Mouse (Mus musculus) heart, embryonic 14.5 days (tissue): ENCODE data around the gene Mllt3. TPM values are rescaled to one million over a fixed set of nuclear protein-coding genes. Genes with fewer than 3 reads are reported as not detected.

Source experiments
- ATAC-seq: fragments of 200-750 bp; cut with Nextera tagmentation; 2 replicates; pipeline ENCODE4 v1.8.0; 2017; ENCODE audit warnings: low read depth, moderate TSS enrichment; ENCODE audit not compliant: insufficient number of reproducible peaks, insufficient read depth, low FRiP score
- H3K27ac ChIP-seq, 2 experiments: fragments of 200-500 bp in 1 of 2; fragments of 300-500 bp in 1 of 2; sonication (generic) in 1 of 2; replicated peaks in 1 of 2; 2 replicates each; pipeline ENCODE4 v1.5.1; 2012 to 2014; ENCODE audit warnings: low read depth in 2 of 2, low read length in 2 of 2, control low read depth in 1 of 2, mild to moderate bottlenecking in 1 of 2, mixed read lengths in 1 of 2; ENCODE audit not compliant: control insufficient read depth in 1 of 2, insufficient read depth in 1 of 2
- H3K27me3 ChIP-seq: fragments of 300-500 bp; sonication (generic); 2 replicates; pipeline ENCODE4 v1.6.1; 2014; ENCODE audit warnings: mild to moderate bottlenecking, low read length, control low read depth; ENCODE audit not compliant: control insufficient read depth, insufficient read depth
- H3K36me3 ChIP-seq: fragments of 300-500 bp; sonication (generic); 2 replicates; pipeline ENCODE4 v1.6.1; 2014; ENCODE audit warnings: mild to moderate bottlenecking, control low read depth, low read length, mixed read lengths; ENCODE audit not compliant: control insufficient read depth, insufficient read depth
- H3K4me1 ChIP-seq, 2 experiments: fragments of 200-500 bp in 1 of 2; fragments of 300-500 bp in 1 of 2; sonication (generic) in 1 of 2; 2 replicates each; pipeline ENCODE4 v1.6.1; 2012 to 2014; ENCODE audit warnings: low read length in 2 of 2, control low read depth in 1 of 2, mixed read lengths in 1 of 2; ENCODE audit not compliant: control insufficient read depth in 2 of 2, insufficient read depth in 2 of 2
- H3K4me2 ChIP-seq: fragments of 300-500 bp; sonication (generic); 2 replicates; pipeline ENCODE4 v1.6.1; 2014; ENCODE audit warnings: mild to moderate bottlenecking, low read length
- H3K4me3 ChIP-seq, 2 experiments: fragments of 200-500 bp in 1 of 2; fragments of 300-500 bp in 1 of 2; sonication (generic) in 1 of 2; 2 replicates each; pipeline ENCODE4 v1.5.1; 2012 to 2014; ENCODE audit warnings: low read length in 2 of 2, mild to moderate bottlenecking in 2 of 2, control low read depth in 1 of 2, low read depth in 1 of 2, moderate library complexity in 1 of 2; ENCODE audit not compliant: control insufficient read depth in 1 of 2, insufficient read depth in 1 of 2
- H3K9ac ChIP-seq: fragments of 300-500 bp; sonication (generic); 2 replicates; pipeline ENCODE4 v1.6.1; 2014; ENCODE audit warnings: mild to moderate bottlenecking, low read length
- H3K9me3 ChIP-seq: fragments of 300-500 bp; sonication (generic); 2 replicates; pipeline ENCODE4 v1.6.1; 2016; ENCODE audit warnings: low read length, control low read depth; ENCODE audit not compliant: control insufficient read depth
- WGBS: fragments of 180-500 bp; shearing (Covaris S2); extraction: QIAGEN DNeasy Blood & Tissue Kit; methylation state at CpG from one replicate; pipeline ENCODE4 v1.1.7; 2014; 5-methylcytosine and 5-hydroxymethylcytosine counted together
- polyA plus RNA-seq: library from polyadenylated mRNA; unstranded; fragments of >200 nt; fragmentation: Nextera tagmentation; extraction: Ambion mirVana; gene quantifications from 2 replicates; pipeline ENCODE4 v1.2.1, GENCODE M21; 2014

The Mllt3 gene
- polyA plus RNA-seq, 1 experiment from 2014 or later: 33.0 TPM

DNA sequence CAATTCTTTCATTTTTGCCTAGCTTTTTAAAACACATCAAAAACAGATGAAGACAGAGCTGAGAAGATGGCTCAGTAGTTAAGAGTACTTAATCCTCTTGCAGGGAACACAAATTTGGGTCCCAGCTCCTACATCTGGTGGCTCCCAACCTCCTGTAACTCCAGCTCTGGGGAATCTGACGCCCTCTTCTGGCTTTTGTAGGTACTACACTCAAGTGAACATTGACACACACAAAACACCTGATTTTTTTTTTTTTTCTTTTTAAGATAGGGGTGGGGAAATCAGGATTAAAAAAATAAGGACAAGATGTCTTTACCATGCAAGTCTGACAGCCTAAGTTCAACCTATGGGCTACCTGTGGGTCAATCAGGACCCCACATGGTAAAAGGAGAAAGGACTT is 10.5 kb downstream of the Mllt3 start:
- Histone ChIP-seq H3K36me3 (0 out of 2 replicates have a peak, but pooled peaks cover 17% of the 10 kb centered on the region), H3K4me3 (no peak overlapping the region), H3K4me2 (no peak overlapping the region), H3K27me3 (no peaks in the 10 kb centered on the region), H3K27ac (no peak overlapping the region), H3K4me1 (peaks cover 2 to 5% of the 10 kb centered on the region in 2 experiments; a peak in 2 of 4 replicates), H3K9me3 (no peaks in the 10 kb centered on the region), H3K9ac (no peak overlapping the region)
- 0% methylated on average over 1 of the region's 1 CpGs for WGBS
- no peak for ATAC-seq

DNA sequence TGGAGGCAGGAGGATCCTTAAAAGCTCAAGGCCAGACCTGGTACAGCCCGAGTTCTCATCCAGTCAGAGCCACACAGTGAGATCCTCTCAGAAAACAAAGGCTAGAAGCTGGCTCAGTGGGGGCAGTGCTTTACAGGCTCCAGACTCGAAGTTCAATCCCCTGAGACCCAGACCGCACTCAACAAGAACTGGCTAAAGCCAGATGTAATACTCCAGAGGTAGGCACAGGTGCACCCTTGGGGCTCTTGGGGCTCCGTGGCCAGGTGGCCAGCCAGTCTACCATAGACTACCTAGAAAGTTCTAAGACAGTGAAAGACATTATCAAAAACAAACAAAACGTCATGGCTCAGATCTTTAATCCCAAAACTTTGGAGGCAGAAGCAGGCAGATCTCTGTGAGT is 12.7 kb downstream of the Mllt3 start:
- no peak for ATAC-seq
- Histone ChIP-seq H3K27ac (no peak overlapping the region), H3K4me1 (peaks cover 3 to 13% of the 10 kb centered on the region in 2 experiments; a peak in 3 of 4 replicates), H3K36me3 (0 out of 2 replicates have a peak, but pooled peaks cover 6% of the 10 kb centered on the region), H3K9ac (no peak overlapping the region), H3K9me3 (no peaks in the 10 kb centered on the region), H3K4me3 (no peak overlapping the region), H3K27me3 (no peaks in the 10 kb centered on the region), H3K4me2 (no peak overlapping the region)
- WGBS: 71% methylated on average over 5 of the region's 5 CpGs

DNA sequence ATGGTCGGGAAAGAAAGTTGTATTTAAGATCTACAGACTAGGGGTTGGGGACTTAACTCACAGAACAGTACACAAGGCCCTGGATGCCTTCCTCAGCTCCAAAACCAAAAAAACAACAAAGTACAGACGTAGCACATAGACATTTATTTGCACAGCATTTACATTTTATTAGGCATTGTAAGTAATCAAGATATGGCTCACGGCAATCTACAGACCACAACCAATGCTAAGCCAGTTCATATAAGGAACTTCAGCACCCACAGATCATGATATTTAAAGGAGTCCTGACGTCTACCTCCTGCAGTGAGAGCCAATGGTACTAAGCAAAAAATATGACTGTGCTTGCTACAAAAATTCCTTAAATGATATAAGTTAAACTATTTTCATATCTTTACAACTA is 13.5 kb downstream of the Mllt3 start:
- WGBS: 81% methylated on average over 4 of the region's 4 CpGs
- Histone ChIP-seq H3K36me3 (no peaks in the 10 kb centered on the region), H3K4me3 (no peak overlapping the region), H3K27ac (no peak overlapping the region), H3K4me2 (no peak overlapping the region), H3K9me3 (no peaks in the 10 kb centered on the region), H3K4me1 (peaks cover 4 to 21% of the 10 kb centered on the region in 2 experiments; a peak in 3 of 4 replicates), H3K9ac (no peak overlapping the region), H3K27me3 (no peaks in the 10 kb centered on the region)
- ATAC-seq: no peak

DNA sequence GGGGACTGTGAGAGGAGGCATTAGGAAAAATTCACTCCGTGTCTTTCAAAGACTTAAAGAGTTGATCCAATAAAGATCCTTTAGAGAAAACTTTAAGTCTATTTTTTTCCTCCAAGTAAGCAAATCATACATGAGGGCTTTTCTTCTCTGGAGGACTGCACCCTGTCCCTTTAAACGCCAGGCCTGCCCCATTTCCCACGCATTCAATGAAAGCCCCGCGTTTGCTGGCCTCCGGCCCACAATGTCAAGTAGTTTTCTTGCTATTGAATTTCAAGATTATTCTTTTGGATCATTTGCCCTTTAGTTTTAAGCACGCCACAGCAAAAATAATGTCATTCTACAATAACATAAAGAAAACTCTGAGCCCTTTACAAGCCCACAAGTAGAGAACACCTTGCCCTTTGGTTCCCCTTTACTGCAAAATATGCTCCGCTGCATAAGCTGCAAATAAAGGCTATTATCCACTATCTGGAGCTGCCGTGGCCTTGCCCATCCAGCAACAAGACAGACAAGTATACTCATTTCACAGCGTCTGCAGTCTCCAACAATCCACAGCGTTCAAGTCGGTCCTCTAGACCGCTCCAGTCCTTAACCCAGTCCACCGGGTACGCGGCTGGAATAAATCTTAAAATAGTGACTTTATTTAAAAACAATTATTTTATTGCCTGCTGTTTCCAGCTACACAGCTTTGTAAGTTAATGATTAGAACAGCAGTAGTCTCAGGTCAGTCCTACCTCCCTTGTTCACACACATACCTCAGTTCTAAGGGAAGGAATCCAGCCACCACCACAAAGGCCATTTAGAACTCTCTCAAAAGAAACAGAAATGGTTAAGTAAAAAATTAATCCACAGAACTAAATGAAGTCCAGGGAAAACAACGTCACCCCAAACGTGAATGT is 15.5 kb downstream of the Mllt3 start:
- no peak for ATAC-seq
- Histone ChIP-seq H3K27me3 (no peaks in the 10 kb centered on the region), H3K27ac (peak overlapping the region in 1 of 2 experiments; percentile 39; a peak in 2 of 4 replicates), H3K9ac (no peak overlapping the region), H3K4me1 (peaks cover 8 to 40% of the 10 kb centered on the region in 2 experiments), H3K4me3 (no peak overlapping the region), H3K9me3 (no peaks in the 10 kb centered on the region), H3K4me2 (peak overlapping the region; percentile 39), H3K36me3 (no peaks in the 10 kb centered on the region)
- 60% methylated on average over 18 of the region's 18 CpGs for WGBS

DNA sequence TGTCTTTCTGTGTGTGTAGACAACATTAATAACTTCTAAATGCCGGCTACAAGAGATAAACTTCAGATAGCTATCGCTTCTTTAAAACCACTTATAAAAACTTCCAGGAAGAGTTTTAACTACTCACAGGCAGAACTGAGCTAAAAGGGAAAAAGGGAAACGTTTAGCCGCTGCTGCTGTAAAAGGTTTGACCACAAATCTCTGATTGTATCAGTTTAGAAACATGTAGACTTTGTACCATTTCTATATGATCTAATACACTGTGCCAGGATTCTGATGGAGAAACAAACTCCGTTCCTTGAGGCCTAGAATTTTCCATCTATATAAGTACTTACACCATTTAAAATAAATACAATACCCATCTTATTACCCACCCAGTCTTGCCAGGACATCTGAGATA is 17.4 kb downstream of the Mllt3 start:
- Histone ChIP-seq H3K9ac (no peak overlapping the region), H3K27me3 (no peaks in the 10 kb centered on the region), H3K4me3 (no peak overlapping the region), H3K27ac (0 out of 4 replicates have a peak overlapping the region, but pooled peaks of 1 of the 2 experiments have one; percentile 11), H3K9me3 (no peaks in the 10 kb centered on the region), H3K36me3 (no peaks in the 10 kb centered on the region), H3K4me2 (peak overlapping the region; percentile 47), H3K4me1 (peaks cover 10 to 50% of the 10 kb centered on the region in 2 experiments)
- ATAC-seq: no peak
- 64% methylated on average over 5 of the region's 5 CpGs for WGBS

DNA sequence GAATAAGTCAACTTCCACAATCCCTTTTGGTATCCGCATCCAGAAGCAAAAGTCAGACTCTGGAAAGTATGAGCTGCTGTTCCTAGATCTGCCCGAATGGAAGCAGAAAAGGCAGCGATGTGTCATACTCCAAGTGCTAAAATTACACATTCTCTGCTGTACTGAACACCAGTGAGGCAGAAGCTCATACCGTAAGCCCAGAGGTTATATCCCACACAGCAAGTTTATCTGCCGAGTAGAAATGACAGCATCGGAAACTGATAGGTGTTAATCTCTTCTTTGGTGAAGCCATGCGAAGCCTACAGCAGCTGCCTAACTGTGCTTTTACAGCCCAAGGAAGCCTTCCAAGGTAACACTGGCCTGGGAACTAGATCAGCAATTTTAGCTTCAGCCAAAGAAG is 17.9 kb downstream of the Mllt3 start:
- H3K4me3 ChIP-seq: no peak overlapping the region
- H3K27ac ChIP-seq: 0 out of 4 replicates have a peak overlapping the region, but pooled peaks have one; percentile 10 to 11

DNA sequence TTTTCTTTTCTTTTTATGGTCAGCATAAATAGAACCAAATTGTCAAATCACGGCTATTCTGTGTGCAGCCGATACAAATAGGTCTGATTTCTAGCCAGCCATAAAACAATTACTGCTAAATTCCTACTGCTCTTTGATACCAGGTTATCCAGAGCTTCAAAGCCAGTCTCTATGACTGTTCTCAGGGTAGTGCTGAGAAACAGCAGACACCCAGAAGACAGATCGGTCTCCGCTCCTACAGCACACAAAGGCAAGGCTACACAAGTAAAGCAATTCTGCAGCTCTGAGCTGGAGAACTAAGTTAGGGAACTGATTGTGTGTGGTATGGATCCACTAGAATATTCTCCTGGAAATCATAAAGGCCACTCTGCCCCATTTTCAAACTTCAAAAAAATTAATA is 20.4 kb downstream of the Mllt3 start:
- H3K4me2 ChIP-seq: peak overlapping the region; percentile 46
- 25% methylated on average over 4 of the region's 4 CpGs for WGBS

More for the DNA sequence above, 17.9 kb downstream of the Mllt3 start:
- peak overlapping the region; percentile 47 for H3K4me2 ChIP-seq
- no peaks in the 10 kb centered on the region for H3K27me3 ChIP-seq
- H3K9me3 ChIP-seq: no peaks in the 10 kb centered on the region
- 30% methylated on average over 7 of the region's 7 CpGs for WGBS
- peaks cover 10 to 50% of the 10 kb centered on the region in 2 experiments for H3K4me1 ChIP-seq
- H3K9ac ChIP-seq: peak overlapping the region; percentile 42; the same call in 1 of the 2 replicates
- H3K36me3 ChIP-seq: no peaks in the 10 kb centered on the region
- no peak for ATAC-seq

More for the DNA sequence above, 20.4 kb downstream of the Mllt3 start:
- H3K4me3 ChIP-seq: no peak overlapping the region
- H3K27me3 ChIP-seq: no peaks in the 10 kb centered on the region
- H3K4me1 ChIP-seq: peaks cover 12 to 53% of the 10 kb centered on the region in 2 experiments
- no peak overlapping the region for H3K9ac ChIP-seq
- H3K36me3 ChIP-seq: no peaks in the 10 kb centered on the region
- no peaks in the 10 kb centered on the region for H3K9me3 ChIP-seq
- 0 out of 4 replicates have a peak overlapping the region, but pooled peaks of 1 of the 2 experiments have one; percentile 33 for H3K27ac ChIP-seq
- ATAC-seq: no peak
